Mouse (Mus musculus) mature B cell (primary cell): ENCODE data around the gene Rhob.

ENCODE experiments used
- in situ Hi-C: fragments of 300-500 bp; cut with MboI; formaldehyde crosslinking; loops from 2 replicates; pipeline ENCODE4 v1.14.3; 2019

Rhob gene

DNA sequence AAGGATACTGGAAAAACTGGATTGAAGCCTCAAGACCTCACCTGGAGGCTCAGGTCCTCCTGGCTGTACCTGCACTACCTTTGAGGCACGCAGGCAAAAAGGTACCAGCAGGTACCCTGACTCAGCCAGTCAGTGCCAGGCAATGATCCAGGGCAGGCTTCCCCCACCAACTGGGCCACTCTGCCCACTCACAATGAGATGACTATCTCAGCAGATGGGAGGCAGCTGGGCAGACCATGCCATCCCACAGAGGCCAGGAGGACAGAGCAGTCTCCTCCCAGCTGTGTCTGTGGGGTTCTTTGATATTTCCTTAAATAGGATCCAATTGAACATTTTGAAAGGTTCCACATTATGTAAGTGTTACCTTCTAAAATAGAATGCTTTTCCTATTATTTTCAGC, 49.8 kb downstream of the Rhob start:
- in situ Hi-C loops = no loop called here
